Mouse (Mus musculus): ENCODE results near the gene Syt3. TPM values are rescaled to one million over a fixed set of nuclear protein-coding genes. Genes with fewer than 3 reads are reported as not detected.
A peak's percentile ranks its signal among the peaks of the same experiment; 100 is the strongest.

Gene Syt3
- polyA plus RNA-seq, 1 experiment from 2014 or later, result 75.6 TPM

GRCm38 (mm10) chr7:44437188-44437587 lies 53.3 kb downstream of the Syt3 start:
- no peak for ATAC-seq
- H3K4me2 ChIP-seq (ENCODE audit: low read length), result no peak overlapping the region
- H3K4me1 ChIP-seq (ENCODE audit: control insufficient read depth, insufficient read depth, low read depth, low read length), result peaks cover 13% of the 10 kb centered on the region
- H3K27me3 ChIP-seq (replicated peaks; ENCODE audit: control insufficient read depth, insufficient read depth, low read length), result no peaks in the 10 kb centered on the region
- no peaks in the 10 kb centered on the region for H3K36me3 ChIP-seq (ENCODE audit: control insufficient read depth, insufficient read depth, low read length)
- 75% methylated on average over 1 of the region's 1 CpGs for WGBS
- no peak overlapping the region for H3K4me3 ChIP-seq (ENCODE audit: low read length)
- no peak overlapping the region for H3K9ac ChIP-seq (ENCODE audit: low read depth, low read length)
- H3K9me3 ChIP-seq (ENCODE audit: control insufficient read depth, low read length), result no peaks in the 10 kb centered on the region
- H3K27ac ChIP-seq (ENCODE audit: low read depth, low read length), result no peak overlapping the region

- Histone ChIP-seq H3K36me3 (ENCODE audit: control insufficient read depth, insufficient read depth, low read length) (no peaks in the 10 kb centered on the region), H3K4me1 (ENCODE audit: control insufficient read depth, insufficient read depth, low read depth, low read length) (peaks cover 11% of the 10 kb centered on the region), H3K27ac (ENCODE audit: low read depth, low read length) (no peak overlapping the region), H3K4me3 (ENCODE audit: low read length) (no peak overlapping the region), H3K9me3 (ENCODE audit: control insufficient read depth, low read length) (no peaks in the 10 kb centered on the region), H3K27me3 (replicated peaks; ENCODE audit: control insufficient read depth, insufficient read depth, low read length) (no peaks in the 10 kb centered on the region), H3K4me2 (ENCODE audit: low read length) (no peak overlapping the region), H3K9ac (ENCODE audit: low read depth, low read length) (no peak overlapping the region)
- no peak for ATAC-seq
- 57% methylated on average over 8 of the region's 8 CpGs for WGBS
These were observed 54.0 kb downstream of the Syt3 start for GRCm38 (mm10) chr7:44437933-44438332.

DNA sequence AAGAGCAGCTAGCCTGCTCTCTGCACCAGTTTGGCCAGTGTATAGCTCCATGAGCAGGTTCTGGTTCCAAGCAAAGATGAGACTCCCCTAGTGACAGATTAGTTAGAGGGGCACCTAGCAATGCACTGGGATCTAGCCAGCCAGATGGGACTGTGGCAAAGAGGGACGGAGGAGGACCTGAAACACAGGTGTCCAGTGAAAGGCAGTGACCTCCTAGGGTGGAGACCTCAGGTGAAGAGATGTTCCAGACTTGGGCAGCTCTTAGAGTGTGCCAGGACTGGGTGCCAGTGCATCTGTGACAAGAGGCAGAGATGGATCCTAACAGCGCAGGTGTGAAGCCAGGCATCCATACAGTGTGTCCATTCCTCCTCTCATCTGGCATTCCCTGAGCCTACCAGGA lies 55.8 kb downstream of the Syt3 start:
- no peaks in the 10 kb centered on the region for H3K9me3 ChIP-seq (ENCODE audit: control insufficient read depth, low read length)
- peaks cover 18% of the 10 kb centered on the region for H3K4me1 ChIP-seq (ENCODE audit: control insufficient read depth, insufficient read depth, low read depth, low read length)
- no peaks in the 10 kb centered on the region for H3K27me3 ChIP-seq (replicated peaks; ENCODE audit: control insufficient read depth, insufficient read depth, low read length)
- H3K27ac ChIP-seq (ENCODE audit: low read depth, low read length), result no peak overlapping the region
- no peak overlapping the region for H3K9ac ChIP-seq (ENCODE audit: low read depth, low read length)
- no peak overlapping the region for H3K4me3 ChIP-seq (ENCODE audit: low read length)
- no peak overlapping the region for H3K4me2 ChIP-seq (ENCODE audit: low read length)
- ATAC-seq, result no peak
- H3K36me3 ChIP-seq (ENCODE audit: control insufficient read depth, insufficient read depth, low read length), result no peaks in the 10 kb centered on the region
- 72% methylated on average over 2 of the region's 2 CpGs for WGBS

DNA sequence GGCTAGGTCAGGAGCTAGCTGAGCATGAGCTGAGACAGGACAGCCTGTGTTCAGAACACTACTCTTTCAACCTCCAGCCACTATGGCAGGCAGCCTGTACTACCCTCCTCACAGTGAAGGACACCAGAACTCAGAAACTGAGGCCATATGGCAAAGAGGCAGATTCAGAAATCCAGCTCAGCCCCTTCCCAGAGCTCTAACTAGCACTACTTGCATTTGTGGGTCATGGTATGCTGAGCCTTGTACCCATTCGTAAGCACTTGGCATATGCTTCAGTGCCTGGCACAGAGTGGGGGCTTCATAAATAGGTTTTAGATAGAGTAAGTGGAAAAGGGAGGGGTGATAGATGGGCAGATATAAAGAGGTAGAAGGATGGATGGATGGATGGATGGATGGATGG lies 56.6 kb downstream of the Syt3 start:
- no peak overlapping the region for H3K9ac ChIP-seq (ENCODE audit: low read depth, low read length)
- WGBS, result 87% methylated on average over 1 of the region's 1 CpGs
- H3K27me3 ChIP-seq (replicated peaks; ENCODE audit: control insufficient read depth, insufficient read depth, low read length), result no peaks in the 10 kb centered on the region
- H3K4me1 ChIP-seq (ENCODE audit: control insufficient read depth, insufficient read depth, low read depth, low read length), result peaks cover 26% of the 10 kb centered on the region
- no peak overlapping the region; the same call in 1 of the 2 replicates for H3K27ac ChIP-seq (ENCODE audit: low read depth, low read length)
- H3K4me3 ChIP-seq (ENCODE audit: low read length), result no peak overlapping the region
- H3K4me2 ChIP-seq (ENCODE audit: low read length), result no peak overlapping the region
- ATAC-seq, result no peak
- no peaks in the 10 kb centered on the region for H3K9me3 ChIP-seq (ENCODE audit: control insufficient read depth, low read length)
- H3K36me3 ChIP-seq (ENCODE audit: control insufficient read depth, insufficient read depth, low read length), result 0 out of 2 replicates have a peak, but pooled peaks cover 4% of the 10 kb centered on the region

DNA sequence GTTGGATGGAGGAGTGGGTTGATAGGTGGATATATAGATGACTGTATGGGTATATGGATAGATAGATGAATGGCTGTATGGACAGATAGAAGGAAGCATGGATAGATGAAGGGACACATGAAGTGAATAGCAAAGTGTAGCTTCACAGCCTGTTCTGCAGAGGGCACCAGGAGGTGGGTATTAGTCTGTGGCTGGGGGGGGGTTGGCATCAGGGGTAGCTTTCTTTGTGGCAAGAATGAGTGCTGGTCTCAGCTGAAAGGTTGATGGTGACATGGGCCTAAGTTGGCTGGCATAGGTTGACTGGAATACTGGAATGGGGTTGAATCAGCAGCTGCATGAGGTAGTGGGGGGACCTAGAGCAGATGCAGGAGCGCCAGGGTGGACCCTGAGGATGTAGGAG lies 57.3 kb downstream of the Syt3 start:
- H3K4me1 ChIP-seq (ENCODE audit: control insufficient read depth, insufficient read depth, low read depth, low read length), result peaks cover 33% of the 10 kb centered on the region

DNA sequence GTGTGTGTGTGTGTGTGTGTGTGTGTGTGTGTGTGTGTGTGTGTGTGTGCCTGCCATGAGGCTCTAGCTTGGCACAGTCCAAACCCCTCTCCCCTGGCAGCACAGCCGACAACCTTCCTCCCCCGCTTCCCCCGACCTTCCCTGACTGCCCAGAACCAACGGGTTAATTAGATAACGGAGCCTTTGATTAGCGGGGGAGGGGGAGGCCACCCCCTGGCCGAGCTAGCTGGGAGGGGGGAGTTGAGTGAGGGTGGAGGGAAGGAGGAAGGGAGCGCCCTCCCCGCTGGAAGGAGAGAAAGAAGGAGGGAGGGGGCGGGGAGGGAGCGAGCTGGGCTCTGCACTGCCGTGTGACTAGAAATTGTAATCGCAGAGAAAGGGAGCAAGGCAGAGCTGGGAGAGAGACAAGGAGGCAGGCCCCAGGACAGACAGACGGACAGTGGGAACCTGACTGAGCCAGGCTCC lies 57.8 kb downstream of the Syt3 start:
- WGBS, result 0% methylated on average over 14 of the region's 14 CpGs
- peak overlapping the region; percentile 85 for H3K4me2 ChIP-seq (ENCODE audit: low read length)
- no peaks in the 10 kb centered on the region for H3K27me3 ChIP-seq (replicated peaks; ENCODE audit: control insufficient read depth, insufficient read depth, low read length)
- H3K4me1 ChIP-seq (ENCODE audit: control insufficient read depth, insufficient read depth, low read depth, low read length), result peaks cover 38% of the 10 kb centered on the region
- peak overlapping the region; percentile 95 for H3K9ac ChIP-seq (ENCODE audit: low read depth, low read length)
- ATAC-seq, result peak; percentile 80
- H3K4me3 ChIP-seq (ENCODE audit: low read length), result peak overlapping the region; percentile 74
- 0 out of 2 replicates have a peak, but pooled peaks cover 6% of the 10 kb centered on the region for H3K36me3 ChIP-seq (ENCODE audit: control insufficient read depth, insufficient read depth, low read length)
- H3K27ac ChIP-seq (ENCODE audit: low read depth, low read length), result peak overlapping the region; percentile 97
- H3K9me3 ChIP-seq (ENCODE audit: control insufficient read depth, low read length), result no peaks in the 10 kb centered on the region

More for the DNA sequence above, 57.3 kb downstream of the Syt3 start:
- ATAC-seq, result no peak
- Histone ChIP-seq H3K27ac (ENCODE audit: low read depth, low read length) (peak overlapping the region; percentile 97), H3K9me3 (ENCODE audit: control insufficient read depth, low read length) (no peaks in the 10 kb centered on the region), H3K36me3 (ENCODE audit: control insufficient read depth, insufficient read depth, low read length) (0 out of 2 replicates have a peak, but pooled peaks cover 6% of the 10 kb centered on the region), H3K27me3 (replicated peaks; ENCODE audit: control insufficient read depth, insufficient read depth, low read length) (no peaks in the 10 kb centered on the region), H3K4me3 (ENCODE audit: low read length) (peak overlapping the region; percentile 74), H3K9ac (ENCODE audit: low read depth, low read length) (peak overlapping the region; percentile 95), H3K4me2 (ENCODE audit: low read length) (peak overlapping the region; percentile 85)
- WGBS, result 18% methylated on average over 1 of the region's 1 CpGs

GRCm38 (mm10) chr7:44442407-44442821 lies 58.5 kb downstream of the Syt3 start:
- Histone ChIP-seq H3K4me2 (ENCODE audit: low read length) (peak overlapping the region; percentile 85), H3K4me3 (ENCODE audit: low read length) (peak overlapping the region; percentile 74), H3K4me1 (ENCODE audit: control insufficient read depth, insufficient read depth, low read depth, low read length) (peaks cover 41% of the 10 kb centered on the region), H3K9ac (ENCODE audit: low read depth, low read length) (peak overlapping the region; percentile 95), H3K36me3 (ENCODE audit: control insufficient read depth, insufficient read depth, low read length) (0 out of 2 replicates have a peak, but pooled peaks cover 6% of the 10 kb centered on the region), H3K9me3 (ENCODE audit: control insufficient read depth, low read length) (no peaks in the 10 kb centered on the region), H3K27ac (ENCODE audit: low read depth, low read length) (peak overlapping the region; percentile 97), H3K27me3 (replicated peaks; ENCODE audit: control insufficient read depth, insufficient read depth, low read length) (no peaks in the 10 kb centered on the region)
- ATAC-seq, result peak; percentile 10
- 0% methylated on average over 14 of the region's 14 CpGs for WGBS

DNA sequence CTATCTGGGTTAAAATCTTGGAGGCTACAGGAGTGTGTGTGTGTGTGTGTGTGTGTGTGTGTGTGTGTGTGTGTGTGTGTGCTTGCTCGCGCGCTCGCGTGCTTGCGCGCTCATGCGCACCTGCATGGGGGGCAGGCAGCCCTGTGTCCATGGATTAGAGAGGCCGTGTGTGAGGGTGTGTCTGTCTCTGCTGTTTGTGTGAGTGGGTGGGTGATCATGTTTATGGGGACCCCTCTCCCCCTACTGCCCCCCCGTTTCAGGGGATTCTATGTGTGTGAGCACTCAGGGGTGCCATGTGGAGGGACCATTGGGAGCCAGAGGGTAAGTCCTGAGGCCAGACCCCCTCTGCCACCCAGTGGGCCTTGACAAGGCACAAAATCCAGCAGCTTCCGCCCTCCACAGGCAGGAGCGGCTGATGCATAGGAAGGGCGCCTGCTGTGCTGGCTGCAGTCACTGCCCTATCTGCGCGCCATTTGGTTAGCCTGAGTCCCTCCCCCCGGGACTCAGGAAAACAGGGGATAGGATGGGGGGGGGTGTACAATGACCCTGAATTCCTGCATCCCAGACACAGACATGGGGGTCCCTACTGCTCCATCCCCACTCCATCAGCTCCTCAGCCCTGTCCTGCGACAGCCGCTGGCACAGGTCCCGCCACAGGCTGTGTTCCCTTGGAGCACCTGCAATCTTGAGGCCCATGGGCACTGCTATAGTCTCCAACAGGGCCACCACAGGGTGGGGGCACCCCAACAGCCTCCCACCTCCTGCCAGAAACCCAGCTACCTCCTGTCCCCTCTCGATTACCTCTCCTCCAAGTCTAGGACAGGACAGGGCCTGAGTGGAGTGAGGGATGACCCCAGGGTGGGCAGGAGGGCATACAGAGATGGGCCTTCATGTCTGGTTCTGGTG lies 59.6 kb downstream of the Syt3 start:
- peak; percentile 51 for ATAC-seq
- no peaks in the 10 kb centered on the region for H3K9me3 ChIP-seq (ENCODE audit: control insufficient read depth, low read length)
- peak overlapping the region; percentile 85 for H3K4me2 ChIP-seq (ENCODE audit: low read length)
- peak overlapping the region; percentile 74 for H3K4me3 ChIP-seq (ENCODE audit: low read length)
- peak overlapping the region; percentile 95 for H3K9ac ChIP-seq (ENCODE audit: low read depth, low read length)
- WGBS, result 3% methylated on average over 20 of the region's 20 CpGs
- H3K27me3 ChIP-seq (replicated peaks; ENCODE audit: control insufficient read depth, insufficient read depth, low read length), result no peaks in the 10 kb centered on the region
- H3K4me1 ChIP-seq (ENCODE audit: control insufficient read depth, insufficient read depth, low read depth, low read length), result peaks cover 41% of the 10 kb centered on the region
- peak overlapping the region; percentile 97 for H3K27ac ChIP-seq (ENCODE audit: low read depth, low read length)
- H3K36me3 ChIP-seq (ENCODE audit: control insufficient read depth, insufficient read depth, low read length), result peaks cover 11% of the 10 kb centered on the region; the same call in 1 of the 2 replicates

- Histone ChIP-seq H3K27ac (ENCODE audit: low read depth, low read length) (peak overlapping the region; percentile 45), H3K9ac (ENCODE audit: low read depth, low read length) (peak overlapping the region; percentile 49), H3K36me3 (ENCODE audit: control insufficient read depth, insufficient read depth, low read length) (peaks cover 25% of the 10 kb centered on the region), H3K4me3 (ENCODE audit: low read length) (peak overlapping the region; percentile 74), H3K9me3 (ENCODE audit: control insufficient read depth, low read length) (no peaks in the 10 kb centered on the region), H3K27me3 (replicated peaks; ENCODE audit: control insufficient read depth, insufficient read depth, low read length) (no peaks in the 10 kb centered on the region), H3K4me2 (ENCODE audit: low read length) (peak overlapping the region; percentile 85), H3K4me1 (ENCODE audit: control insufficient read depth, insufficient read depth, low read depth, low read length) (peaks cover 46% of the 10 kb centered on the region)
- 25% methylated on average over 29 of the region's 29 CpGs for WGBS
- no peak for ATAC-seq
These were observed 61.1 kb downstream of the Syt3 start for GRCm38 (mm10) chr7:44444886-44445527.

All from hindbrain, embryonic 16.5 days (tissue).